Mouse (Mus musculus) heart, embryonic 11.5 days (tissue): ENCODE data around the gene Vpreb2. TPM values are rescaled to one million over a fixed set of nuclear protein-coding genes. Genes with fewer than 3 reads are reported as not detected.

Experiments
- ATAC-seq: fragments of 200-750 bp; cut with Nextera tagmentation; replicated peaks from 2 replicates; pipeline ENCODE4 v1.8.0; 2017; ENCODE audit warnings: moderate library complexity; ENCODE audit not compliant: insufficient number of reproducible peaks, low FRiP score, low TSS enrichment
- H3K27ac ChIP-seq: fragments of 300-500 bp; sonication (generic); 2 replicates; pipeline ENCODE4 v1.5.1; 2014; ENCODE audit warnings: mild to moderate bottlenecking, low read depth, low read length
- H3K27me3 ChIP-seq: fragments of 300-500 bp; sonication (generic); 2 replicates; pipeline ENCODE4 v1.6.1; 2014; ENCODE audit warnings: mild to moderate bottlenecking, low read length, mixed read lengths; ENCODE audit not compliant: control insufficient read depth, insufficient read depth
- H3K36me3 ChIP-seq: fragments of 300-500 bp; sonication (generic); 2 replicates; pipeline ENCODE4 v1.6.1; 2014; ENCODE audit warnings: mild to moderate bottlenecking, low read length, moderate library complexity, mixed read lengths; ENCODE audit not compliant: control insufficient read depth, insufficient read depth
- H3K4me1 ChIP-seq: fragments of 300-500 bp; sonication (generic); 2 replicates; pipeline ENCODE4 v1.6.1; 2014; ENCODE audit warnings: low read length; ENCODE audit not compliant: control insufficient read depth, insufficient read depth
- H3K4me2 ChIP-seq: fragments of 300-500 bp; sonication (generic); 2 replicates; pipeline ENCODE4 v1.6.1; 2014; ENCODE audit warnings: mild to moderate bottlenecking, moderate library complexity
- H3K4me3 ChIP-seq: fragments of 300-500 bp; sonication (generic); 2 replicates; pipeline ENCODE4 v1.5.1; 2014; ENCODE audit warnings: low read depth, low read length
- H3K9ac ChIP-seq: fragments of 300-500 bp; sonication (generic); 2 replicates; pipeline ENCODE4 v1.6.1; 2014; ENCODE audit warnings: mild to moderate bottlenecking, low read depth, low read length, moderate library complexity
- H3K9me3 ChIP-seq: fragments of 300-500 bp; sonication (generic); replicated peaks from 2 replicates; pipeline ENCODE4 v1.6.1; 2016; ENCODE audit warnings: low read length; ENCODE audit not compliant: control insufficient read depth
- WGBS: fragments of 180-500 bp; shearing (Covaris S2); extraction: QIAGEN DNeasy Blood & Tissue Kit; methylation state at CpG from one replicate; pipeline ENCODE4 v1.1.7; 2014; ENCODE audit not compliant: insufficient replicate concordance; 5-methylcytosine and 5-hydroxymethylcytosine counted together
- polyA plus RNA-seq: library from polyadenylated mRNA; unstranded; fragments of >200 nt; fragmentation: Nextera tagmentation; extraction: Ambion mirVana; gene quantifications from 2 replicates; pipeline ENCODE4 v1.2.1, GENCODE M21; 2014

The Vpreb2 gene
- polyA plus RNA-seq, result not detected in 2 replicates

GRCm38 (mm10) chr16:17980128-17980527 is at the start of gene Vpreb2:
Gene Vpreb2 (plus strand): TSS chr16:17980428.
- H3K36me3 ChIP-seq, result no peaks in the 10 kb centered on the region
- no peak for ATAC-seq
- H3K4me2 ChIP-seq, result no peak within 1 kb of the TSS
- no peaks in the 10 kb centered on the region; the same call in 1 of the 2 replicates for H3K27me3 ChIP-seq
- no peak within 1 kb of the TSS for H3K4me3 ChIP-seq
- 55% methylated on average over 1 of the region's 1 CpGs for WGBS
- no peaks in the 10 kb centered on the region for H3K4me1 ChIP-seq
- H3K27ac ChIP-seq, result no peak within 1 kb of the TSS
- H3K9me3 ChIP-seq, result no peaks in the 10 kb centered on the region
- no peak within 1 kb of the TSS for H3K9ac ChIP-seq

DNA sequence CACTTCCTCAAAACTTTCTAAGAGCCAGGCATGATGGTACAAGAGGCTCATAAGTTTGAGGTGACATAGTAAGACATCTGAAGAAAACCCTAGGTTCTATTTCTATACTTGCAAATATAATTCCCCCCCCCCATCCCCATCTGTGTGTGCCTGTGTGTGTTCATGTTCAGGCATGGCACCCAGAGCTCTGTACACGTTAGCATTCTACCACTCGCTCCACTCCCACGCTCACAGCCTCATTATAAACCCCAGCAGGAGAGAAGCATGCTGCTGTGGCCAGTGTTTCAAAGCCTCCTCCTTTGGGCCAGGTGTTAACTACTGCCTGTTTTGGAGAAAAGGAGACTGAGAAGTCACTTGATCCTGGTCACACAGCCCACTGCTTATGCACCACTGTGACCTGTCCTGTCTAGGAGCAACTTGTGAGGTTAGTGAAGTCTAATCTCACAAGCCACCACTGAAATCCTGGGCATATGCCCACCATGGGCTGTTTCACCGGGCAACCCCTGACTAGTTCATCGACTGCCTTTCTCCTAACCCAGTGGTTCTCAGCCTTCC is 48.2 kb upstream of the Vpreb2 start:
- peaks cover 3% of the 10 kb centered on the region for H3K4me1 ChIP-seq
- ATAC-seq, result no peak
- no peak overlapping the region for H3K4me3 ChIP-seq
- H3K36me3 ChIP-seq, result no peaks in the 10 kb centered on the region
- WGBS, result 70% methylated on average over 5 of the region's 5 CpGs
- H3K27ac ChIP-seq, result no peak overlapping the region
- H3K9me3 ChIP-seq, result no peaks in the 10 kb centered on the region
- no peak overlapping the region for H3K9ac ChIP-seq
- H3K27me3 ChIP-seq, result peaks cover 7% of the 10 kb centered on the region
- no peak overlapping the region for H3K4me2 ChIP-seq

DNA sequence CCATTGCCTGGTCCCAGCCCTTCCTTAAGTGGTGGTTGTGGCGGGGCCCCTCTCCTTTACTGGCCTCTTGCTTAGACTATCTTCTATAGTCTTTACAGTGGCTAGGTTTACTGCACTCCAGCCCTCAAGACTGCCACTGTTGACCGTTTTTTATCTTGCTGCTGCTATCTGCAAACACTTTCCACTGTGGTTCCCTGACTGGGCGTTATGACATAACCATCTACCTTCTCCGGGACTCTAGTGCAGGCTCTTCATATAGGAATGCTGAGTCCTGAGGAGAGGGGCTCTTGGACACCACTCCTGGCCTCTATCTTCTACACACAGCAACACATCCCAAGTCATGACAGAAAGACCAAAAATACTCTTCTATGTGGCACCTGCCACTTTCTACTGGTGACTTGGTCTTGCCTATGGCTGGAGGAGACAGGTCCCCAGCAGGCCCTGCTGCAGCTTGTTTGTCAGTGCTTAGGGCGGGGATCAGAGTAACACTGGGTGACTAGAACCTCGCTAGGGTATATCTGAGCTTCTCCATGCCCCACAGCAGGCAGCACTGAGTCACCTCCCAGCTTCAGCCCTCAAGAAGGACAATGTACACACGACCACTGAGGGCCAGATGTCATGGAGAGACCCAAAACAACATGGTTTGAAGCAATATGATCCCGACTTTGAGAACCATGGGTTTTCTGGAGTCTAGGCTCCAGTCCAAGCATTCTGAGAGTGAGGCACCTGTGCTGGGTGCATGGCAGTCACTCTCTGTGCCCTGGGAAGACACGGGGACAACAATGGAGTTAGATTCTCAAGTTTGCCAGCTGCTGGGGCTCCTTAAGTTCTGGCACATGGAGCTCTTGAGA is 46.4 kb upstream of the Vpreb2 start:
- no peak overlapping the region for H3K4me2 ChIP-seq
- no peak overlapping the region for H3K4me3 ChIP-seq
- no peaks in the 10 kb centered on the region for H3K36me3 ChIP-seq
- H3K9me3 ChIP-seq, result no peaks in the 10 kb centered on the region
- H3K4me1 ChIP-seq, result peaks cover 7% of the 10 kb centered on the region
- no peak overlapping the region for H3K9ac ChIP-seq
- no peak for ATAC-seq
- peaks cover 15% of the 10 kb centered on the region for H3K27me3 ChIP-seq
- 51% methylated on average over 9 of the region's 9 CpGs for WGBS
- H3K27ac ChIP-seq, result no peak overlapping the region

GRCm38 (mm10) chr16:17934445-17934910 is 45.8 kb upstream of the Vpreb2 start:
- Histone ChIP-seq H3K4me3 (no peak overlapping the region), H3K27me3 (peaks cover 15% of the 10 kb centered on the region), H3K9ac (no peak overlapping the region), H3K27ac (no peak overlapping the region), H3K4me2 (no peak overlapping the region), H3K36me3 (no peaks in the 10 kb centered on the region), H3K4me1 (peaks cover 7% of the 10 kb centered on the region), H3K9me3 (no peaks in the 10 kb centered on the region)
- no peak for ATAC-seq
- 58% methylated on average over 3 of the region's 3 CpGs for WGBS

GRCm38 (mm10) chr16:17936776-17937175 is 43.5 kb upstream of the Vpreb2 start:
- Histone ChIP-seq H3K4me1 (peaks cover 7% of the 10 kb centered on the region), H3K36me3 (no peaks in the 10 kb centered on the region), H3K4me2 (no peak overlapping the region), H3K27me3 (peaks cover 15% of the 10 kb centered on the region), H3K9me3 (no peaks in the 10 kb centered on the region), H3K4me3 (no peak overlapping the region), H3K9ac (no peak overlapping the region), H3K27ac (no peak overlapping the region)
- WGBS, result 76% methylated on average over 10 of the region's 10 CpGs
- ATAC-seq, result no peak

DNA sequence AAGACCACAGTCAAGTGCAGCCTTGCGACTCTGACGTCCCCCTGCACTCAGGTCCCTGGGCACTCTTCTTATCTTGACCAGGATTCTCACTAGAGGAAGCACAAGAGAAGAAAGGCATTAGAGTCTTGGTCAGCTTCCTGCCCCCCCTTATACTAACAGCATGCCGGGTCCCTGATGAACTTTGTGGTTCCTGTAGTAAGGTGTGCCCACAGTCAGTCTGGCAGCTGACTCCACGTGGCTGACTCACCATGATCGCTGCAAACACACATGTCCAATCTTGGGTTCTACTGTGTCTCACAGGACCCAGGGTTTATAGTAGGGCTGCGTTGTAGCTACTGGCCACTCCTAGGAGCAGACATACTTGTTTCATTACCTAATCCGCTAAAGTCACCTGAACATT is 42.0 kb upstream of the Vpreb2 start:
- Histone ChIP-seq H3K4me3 (no peak overlapping the region), H3K27ac (no peak overlapping the region), H3K9me3 (no peaks in the 10 kb centered on the region), H3K27me3 (peaks cover 15% of the 10 kb centered on the region), H3K4me1 (peaks cover 7% of the 10 kb centered on the region), H3K9ac (no peak overlapping the region), H3K4me2 (no peak overlapping the region), H3K36me3 (no peaks in the 10 kb centered on the region)
- ATAC-seq, result no peak
- WGBS, result 53% methylated on average over 7 of the region's 7 CpGs

DNA sequence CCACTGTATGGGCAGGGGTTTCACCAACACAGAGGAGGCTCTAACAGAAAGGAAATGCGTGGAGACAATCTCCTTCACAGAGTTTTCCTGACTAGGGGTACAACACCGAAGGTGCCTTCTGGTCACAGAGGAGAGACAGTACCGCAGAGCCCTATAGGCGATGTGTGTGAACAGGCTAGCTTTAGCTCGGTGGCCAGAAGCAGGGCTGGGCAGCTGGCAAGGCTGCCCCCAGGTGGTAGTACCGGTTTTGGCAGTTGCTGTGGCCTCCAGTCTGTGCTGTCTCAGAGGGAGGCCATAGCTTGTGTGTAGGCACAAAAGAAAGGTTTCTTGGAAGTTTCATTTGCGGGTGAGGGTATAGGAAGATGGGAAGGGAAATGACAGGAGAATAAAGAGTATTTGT is 41.4 kb upstream of the Vpreb2 start:
- peak; percentile 63; the same call in 1 of the 2 replicates for ATAC-seq
- Histone ChIP-seq H3K4me2 (peak overlapping the region; percentile 22; the same call in 1 of the 2 replicates), H3K9ac (no peak overlapping the region), H3K27ac (no peak overlapping the region), H3K36me3 (no peaks in the 10 kb centered on the region), H3K27me3 (peaks cover 15% of the 10 kb centered on the region), H3K9me3 (no peaks in the 10 kb centered on the region), H3K4me3 (no peak overlapping the region), H3K4me1 (peaks cover 7% of the 10 kb centered on the region)
- 9% methylated on average over 7 of the region's 7 CpGs for WGBS

DNA sequence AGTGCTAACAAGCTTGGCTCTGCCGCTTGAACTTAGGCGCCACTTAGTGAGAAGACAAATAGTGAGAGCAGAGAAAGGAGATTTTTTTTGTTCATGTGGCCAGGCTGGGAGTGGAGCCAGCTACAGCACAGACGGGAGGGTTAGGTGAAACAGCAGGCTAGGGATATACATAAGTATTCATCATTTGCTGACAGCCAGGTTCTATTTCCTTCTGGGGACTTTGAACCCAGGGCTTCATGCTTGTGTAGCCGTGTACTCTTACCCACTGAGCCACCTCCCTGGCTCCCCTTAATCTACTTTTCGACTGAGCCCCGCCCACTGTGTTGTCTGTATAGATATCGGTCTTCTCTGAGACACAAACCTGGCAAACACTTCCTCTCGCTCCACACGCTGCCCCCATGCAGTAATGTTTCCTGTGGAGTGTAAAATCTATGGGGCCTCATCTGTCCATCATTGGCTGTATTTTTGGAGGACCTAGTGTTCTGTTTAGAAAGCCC is 40.9 kb upstream of the Vpreb2 start:
- H3K4me1 ChIP-seq, result peaks cover 7% of the 10 kb centered on the region
- H3K36me3 ChIP-seq, result no peaks in the 10 kb centered on the region
- H3K27me3 ChIP-seq, result peaks cover 15% of the 10 kb centered on the region
- H3K4me2 ChIP-seq, result no peak overlapping the region
- no peak overlapping the region for H3K4me3 ChIP-seq
- no peak overlapping the region for H3K27ac ChIP-seq
- no peaks in the 10 kb centered on the region for H3K9me3 ChIP-seq
- H3K9ac ChIP-seq, result no peak overlapping the region
- no peak for ATAC-seq
- WGBS, result 42% methylated on average over 9 of the region's 9 CpGs
